Mouse (Mus musculus) forebrain, embryonic 11.5 days (tissue): ENCODE measurements around the gene Aipl1. TPM values are rescaled to one million over a fixed set of nuclear protein-coding genes. Genes with fewer than 3 reads are reported as not detected.

Source experiments
- ATAC-seq: fragments of 200-750 bp; cut with Nextera tagmentation; replicated peaks from 2 replicates; pipeline ENCODE4 v1.8.0; 2017; ENCODE audit warnings: moderate TSS enrichment; ENCODE audit not compliant: low FRiP score
- DNase-seq: peaks from one replicate; pipeline ENCODE4 v3.0.0-alpha.2; 2017; ENCODE audit warnings: low spot score
- H3K27ac ChIP-seq: fragments of 300-500 bp; sonication (generic); 2 replicates; pipeline ENCODE4 v1.5.1; 2014; ENCODE audit warnings: low read depth, low read length
- H3K27me3 ChIP-seq: fragments of 300-500 bp; sonication (generic); 2 replicates; pipeline ENCODE4 v1.6.1; 2014; ENCODE audit warnings: mild to moderate bottlenecking, low read length, mixed read lengths; ENCODE audit not compliant: control insufficient read depth, insufficient read depth
- H3K36me3 ChIP-seq: fragments of 300-500 bp; sonication (generic); 2 replicates; pipeline ENCODE4 v1.6.1; 2014; ENCODE audit warnings: mild to moderate bottlenecking, low read length, moderate library complexity, mixed read lengths; ENCODE audit not compliant: control insufficient read depth, insufficient read depth
- H3K4me1 ChIP-seq: fragments of 300-500 bp; sonication (generic); replicated peaks from 2 replicates; pipeline ENCODE4 v1.6.1; 2014; ENCODE audit warnings: low read length, mixed read lengths; ENCODE audit not compliant: control insufficient read depth, insufficient read depth
- H3K4me2 ChIP-seq: fragments of 300-500 bp; sonication (generic); 2 replicates; pipeline ENCODE4 v1.6.1; 2014; ENCODE audit warnings: low read depth, mild to moderate bottlenecking, low read length, moderate library complexity, mixed read lengths; ENCODE audit not compliant: severe bottlenecking
- H3K4me3 ChIP-seq: fragments of 300-500 bp; sonication (generic); 2 replicates; pipeline ENCODE4 v1.5.1; 2014; ENCODE audit warnings: low read depth, low read length
- H3K9ac ChIP-seq: fragments of 300-500 bp; sonication (generic); 2 replicates; pipeline ENCODE4 v1.6.1; 2014; ENCODE audit warnings: low read length
- H3K9me3 ChIP-seq: fragments of 300-500 bp; sonication (generic); 2 replicates; pipeline ENCODE4 v1.6.1; 2016; ENCODE audit warnings: low read length, mixed read lengths; ENCODE audit not compliant: control insufficient read depth
- WGBS: fragments of 180-500 bp; shearing (Covaris S2); extraction: QIAGEN DNeasy Blood & Tissue Kit; methylation state at CpG from one replicate; pipeline ENCODE4 v1.1.7; 2014; 5-methylcytosine and 5-hydroxymethylcytosine counted together
- polyA plus RNA-seq: library from polyadenylated mRNA; unstranded; fragments of >200 nt; fragmentation: Nextera tagmentation; extraction: Ambion mirVana; gene quantifications from 2 replicates; pipeline ENCODE4 v1.2.1, GENCODE M21; 2014

The Aipl1 gene
- 0.20 and 0.41 TPM in 2 replicates for polyA plus RNA-seq

DNA sequence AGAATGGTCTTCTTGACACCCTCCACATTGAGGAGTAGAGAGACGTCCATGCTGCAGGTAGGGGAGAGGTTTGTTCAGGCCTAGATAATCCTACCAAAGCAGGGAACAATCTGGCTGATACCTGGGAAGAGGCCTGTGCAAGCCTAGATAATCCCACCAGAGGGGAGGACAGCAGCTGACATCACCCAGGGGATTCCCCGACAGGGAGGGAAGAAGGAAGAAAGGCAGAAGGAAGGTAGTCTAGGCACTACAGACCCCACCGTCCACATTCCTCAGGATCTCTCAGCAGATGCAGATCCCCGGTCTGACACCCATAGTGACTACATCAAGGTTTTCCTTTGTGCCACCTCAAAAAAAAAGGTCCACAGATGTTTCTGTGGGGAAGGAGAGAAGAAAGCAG is at the start of gene Aipl1:
TSS of gene Aipl1 (minus strand) at position 101 of the 400 bp plus-strand sequence.
- no peaks in the 10 kb centered on the region for H3K9me3 ChIP-seq
- no peaks in the 10 kb centered on the region for H3K36me3 ChIP-seq
- no peak within 1 kb of the TSS for H3K4me3 ChIP-seq
- H3K27me3 ChIP-seq, result no peaks in the 10 kb centered on the region
- H3K4me2 ChIP-seq, result no peak within 1 kb of the TSS
- ATAC-seq (no peak), DNase-seq (no peak)
- 59% methylated on average over 4 of the region's 4 CpGs for WGBS
- no peak within 1 kb of the TSS for H3K9ac ChIP-seq
- H3K27ac ChIP-seq, result no peak within 1 kb of the TSS
- peaks cover 14% of the 10 kb centered on the region for H3K4me1 ChIP-seq

DNA sequence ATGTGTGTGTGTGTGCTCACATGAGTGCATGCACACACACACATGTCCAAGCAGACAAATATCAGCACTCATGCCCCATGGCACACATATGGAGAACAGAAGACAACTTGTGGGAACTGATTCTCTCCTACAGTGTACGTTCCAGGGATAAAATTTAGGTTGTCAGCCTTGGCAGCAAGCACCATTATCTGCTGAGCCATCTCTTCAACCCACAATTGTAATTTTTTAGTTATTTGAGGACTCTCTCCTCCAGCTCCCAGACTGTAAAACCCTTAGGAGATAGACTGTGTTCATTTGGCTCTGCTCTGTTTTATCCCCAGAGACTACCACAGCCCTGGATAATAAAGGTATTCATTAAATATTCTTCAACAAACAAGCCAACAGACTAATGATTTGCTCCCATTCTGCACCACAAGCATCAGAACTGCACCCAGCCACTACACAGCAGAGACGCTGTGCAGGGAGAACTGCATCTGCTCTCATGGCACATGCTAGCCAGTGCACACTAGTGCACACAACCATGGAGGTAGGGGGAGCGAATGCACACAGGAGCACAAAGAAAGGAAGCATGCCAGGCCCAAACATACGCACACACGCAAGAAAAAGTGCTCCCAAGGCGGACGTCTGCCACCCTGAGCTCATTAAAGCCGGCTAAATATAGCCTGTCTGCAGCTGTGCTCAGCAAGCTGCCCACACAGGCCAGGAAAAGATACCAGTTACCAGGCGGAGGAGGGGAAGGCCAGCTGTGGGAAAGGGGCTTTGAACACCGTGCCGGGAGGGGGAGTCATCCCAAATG is 49.1 kb upstream of the Aipl1 start:
- no peak for ATAC-seq
- Histone ChIP-seq H3K4me3 (no peak overlapping the region), H3K27ac (0 out of 2 replicates have a peak overlapping the region, but pooled peaks have one; percentile 27), H3K4me1 (peaks cover 3% of the 10 kb centered on the region), H3K27me3 (no peaks in the 10 kb centered on the region), H3K9ac (peak overlapping the region; percentile 7; the same call in 1 of the 2 replicates), H3K4me2 (no peak overlapping the region), H3K9me3 (no peaks in the 10 kb centered on the region), H3K36me3 (no peaks in the 10 kb centered on the region)
- WGBS, result 46% methylated on average over 11 of the region's 11 CpGs
- no peak for DNase-seq

DNA sequence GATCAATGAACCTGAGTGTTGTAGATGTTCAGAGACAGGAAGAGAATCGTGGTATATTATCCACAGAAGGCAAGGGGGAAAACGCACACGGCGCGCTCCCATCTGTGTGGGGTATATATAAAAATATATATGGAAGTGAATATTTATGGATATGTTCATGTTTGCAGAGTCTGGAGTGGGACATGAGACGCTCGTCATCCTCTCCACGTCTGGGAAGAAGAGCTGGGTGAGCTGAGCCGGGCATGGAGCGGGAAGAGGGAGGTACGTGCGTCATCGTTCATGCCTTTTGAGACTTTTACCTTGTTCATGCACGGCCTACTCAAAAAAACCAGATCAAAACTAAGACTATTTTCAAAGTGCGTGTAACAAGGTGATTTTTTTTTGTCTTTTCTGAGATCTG is 47.0 kb upstream of the Aipl1 start:
- Histone ChIP-seq H3K36me3 (no peaks in the 10 kb centered on the region), H3K4me3 (no peak overlapping the region), H3K27ac (no peak overlapping the region), H3K9ac (no peak overlapping the region), H3K4me1 (peaks cover 3% of the 10 kb centered on the region), H3K9me3 (no peaks in the 10 kb centered on the region), H3K4me2 (no peak overlapping the region), H3K27me3 (no peaks in the 10 kb centered on the region)
- ATAC-seq (no peak), DNase-seq (no peak)
- 95% methylated on average over 15 of the region's 15 CpGs for WGBS

DNA sequence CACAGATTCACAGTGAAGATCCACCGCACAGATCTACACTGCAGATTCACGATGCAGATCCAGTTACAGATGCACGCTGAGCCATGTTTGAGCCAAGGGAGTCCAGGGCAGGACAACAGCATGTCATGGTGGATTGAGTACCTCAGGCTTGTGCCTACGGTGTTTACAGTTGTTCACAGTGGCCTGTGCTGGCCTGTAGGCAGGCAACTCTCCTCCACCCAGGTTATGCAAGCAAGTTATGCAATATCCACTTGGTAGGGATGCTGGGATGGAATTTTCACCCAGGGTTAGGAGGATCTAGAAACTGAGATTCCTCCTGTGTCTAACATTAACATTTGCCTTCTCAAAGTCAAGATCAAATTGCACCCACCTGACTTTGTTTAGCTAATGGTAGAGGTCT is 45.3 kb upstream of the Aipl1 start:
- Histone ChIP-seq H3K4me1 (peaks cover 3% of the 10 kb centered on the region), H3K27ac (no peak overlapping the region), H3K27me3 (no peaks in the 10 kb centered on the region), H3K9me3 (no peaks in the 10 kb centered on the region), H3K4me2 (no peak overlapping the region), H3K9ac (no peak overlapping the region), H3K36me3 (no peaks in the 10 kb centered on the region), H3K4me3 (no peak overlapping the region)
- 95% methylated on average over 4 of the region's 4 CpGs for WGBS
- DNase-seq, result no peak
- ATAC-seq, result no peak

DNA sequence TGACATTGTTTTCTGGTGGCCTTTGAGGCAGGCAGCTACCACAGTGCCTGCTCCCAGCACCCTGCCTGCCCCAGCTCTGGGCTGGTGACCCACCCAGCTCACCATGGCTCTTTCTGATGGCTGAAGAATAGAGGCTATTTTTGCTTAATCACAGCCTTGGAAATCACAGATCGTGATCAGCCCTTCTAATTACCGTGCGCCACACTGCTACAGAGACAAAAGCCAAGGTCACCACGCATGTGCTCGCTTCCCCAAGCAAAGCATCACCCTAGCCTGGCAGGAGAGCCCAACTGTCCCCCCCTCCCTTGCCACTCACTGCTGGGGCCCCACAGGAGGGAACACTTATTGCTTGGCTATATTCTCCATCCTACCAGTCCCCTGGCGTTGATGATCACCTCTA is 43.2 kb upstream of the Aipl1 start:
- no peak overlapping the region for H3K27ac ChIP-seq
- no peak for DNase-seq

DNA sequence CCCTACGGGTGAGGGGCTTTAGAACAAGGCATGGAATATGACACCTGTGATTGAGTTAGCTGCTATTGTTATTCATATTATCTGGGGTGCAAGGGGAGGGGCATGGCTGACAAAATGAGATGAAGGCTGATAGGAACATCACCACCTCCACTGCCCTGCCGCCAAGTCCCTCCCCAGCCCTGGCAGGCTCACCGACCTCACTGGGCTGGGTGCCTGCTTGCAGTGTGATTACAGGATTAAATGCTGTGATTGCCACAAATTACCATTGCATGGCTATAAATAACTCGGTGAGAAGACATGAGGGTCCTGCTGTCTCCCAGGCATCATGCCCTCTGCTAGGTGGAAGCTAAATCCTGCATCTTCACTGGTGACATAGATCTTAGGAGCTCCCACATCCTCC is 41.3 kb upstream of the Aipl1 start:
- WGBS, result 53% methylated on average over 4 of the region's 4 CpGs
- no peak overlapping the region for H3K4me2 ChIP-seq
- H3K4me3 ChIP-seq, result no peak overlapping the region
- H3K36me3 ChIP-seq, result no peaks in the 10 kb centered on the region
- no peak overlapping the region for H3K27ac ChIP-seq
- no peak for ATAC-seq
- no peaks in the 10 kb centered on the region for H3K4me1 ChIP-seq
- H3K27me3 ChIP-seq, result no peaks in the 10 kb centered on the region
- no peaks in the 10 kb centered on the region for H3K9me3 ChIP-seq
- H3K9ac ChIP-seq, result no peak overlapping the region
- no peak for DNase-seq

More for the DNA sequence above, 43.2 kb upstream of the Aipl1 start:
- H3K4me2 ChIP-seq, result no peak overlapping the region
- H3K4me3 ChIP-seq, result no peak overlapping the region
- WGBS, result 74% methylated on average over 6 of the region's 6 CpGs
- no peaks in the 10 kb centered on the region for H3K9me3 ChIP-seq
- no peak overlapping the region for H3K9ac ChIP-seq
- H3K36me3 ChIP-seq, result no peaks in the 10 kb centered on the region
- no peaks in the 10 kb centered on the region for H3K4me1 ChIP-seq
- H3K27me3 ChIP-seq, result no peaks in the 10 kb centered on the region
- ATAC-seq, result no peak

DNA sequence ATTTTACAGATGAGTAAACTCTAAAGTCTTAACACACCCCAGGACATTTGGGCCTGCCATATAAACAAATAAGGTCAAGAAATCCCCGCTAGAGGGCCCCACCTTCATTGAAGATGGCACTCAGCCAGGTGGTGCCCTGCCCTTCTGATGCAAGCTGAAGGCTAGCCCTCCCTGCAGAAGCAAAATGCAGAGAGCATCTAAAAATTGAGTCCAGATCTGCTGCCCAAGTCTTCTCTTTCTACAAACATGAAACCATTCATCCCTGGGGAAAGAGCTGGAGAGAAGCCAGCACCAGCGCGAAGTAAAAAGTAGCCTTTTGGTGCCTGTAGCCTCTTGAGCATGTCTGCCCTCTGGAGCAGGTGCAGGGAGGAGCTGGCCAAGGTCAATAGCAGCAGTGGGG is 40.7 kb upstream of the Aipl1 start:
- WGBS, result 40% methylated on average over 3 of the region's 3 CpGs

DNA sequence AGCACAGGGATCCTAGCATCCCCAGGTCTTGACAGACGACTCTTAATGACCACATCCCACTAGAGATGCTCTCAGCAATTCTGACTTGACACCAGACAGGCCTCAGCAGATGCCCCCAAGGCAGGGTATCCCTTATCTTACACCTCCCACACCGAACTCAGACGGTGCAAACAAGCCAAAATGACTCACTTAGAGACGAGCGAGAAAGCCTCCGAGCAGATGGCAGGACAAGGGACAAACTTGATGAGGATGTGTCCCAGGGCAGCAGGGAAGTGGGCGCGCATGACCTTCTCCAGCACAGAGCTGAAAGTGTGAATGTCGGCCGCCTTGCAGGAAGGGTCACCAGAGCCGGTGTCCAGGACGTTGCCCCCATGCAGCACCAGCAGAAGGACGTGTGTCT is 36.9 kb upstream of the Aipl1 start:
- Histone ChIP-seq H3K4me3 (no peak overlapping the region), H3K4me2 (no peak overlapping the region), H3K4me1 (no peaks in the 10 kb centered on the region; the same call in 1 of the 2 replicates), H3K27me3 (no peaks in the 10 kb centered on the region), H3K9ac (no peak overlapping the region), H3K36me3 (no peaks in the 10 kb centered on the region), H3K27ac (no peak overlapping the region), H3K9me3 (no peaks in the 10 kb centered on the region)
- DNase-seq, result no peak
- ATAC-seq, result no peak
- WGBS, result 90% methylated on average over 13 of the region's 13 CpGs

More for the DNA sequence above, 40.7 kb upstream of the Aipl1 start:
- H3K4me1 ChIP-seq, result no peaks in the 10 kb centered on the region
- no peak for ATAC-seq
- no peaks in the 10 kb centered on the region for H3K36me3 ChIP-seq
- no peak overlapping the region for H3K4me2 ChIP-seq
- DNase-seq, result no peak
- H3K9ac ChIP-seq, result no peak overlapping the region
- no peak overlapping the region for H3K27ac ChIP-seq
- H3K27me3 ChIP-seq, result no peaks in the 10 kb centered on the region
- no peak overlapping the region for H3K4me3 ChIP-seq
- H3K9me3 ChIP-seq, result no peaks in the 10 kb centered on the region
